Mouse (Mus musculus) liver, adult 10 weeks (tissue): ENCODE data around the gene Ankrd16. TPM values are rescaled to one million over a fixed set of nuclear protein-coding genes. Genes with fewer than 3 reads are reported as not detected.

Source experiments
- polyA plus RNA-seq: library from polyadenylated mRNA; stranded (reverse); fragments of 350-450 nt; fragmentation: Illumina TruSeq; extraction: RNeasy Lipid Tissue Mini Kit (QIAGEN cat#74804); gene quantifications from one replicate; pipeline ENCODE4 v1.2.3, GENCODE M21; 2014; ENCODE audit warnings: low read depth, low replicate concordance

The Ankrd16 gene
- polyA plus RNA-seq, result 10.7 TPM

GRCm38 (mm10) chr2:11777091-11778068, at the start of gene Ankrd16, which contains the start of gene Fbh1:
Ankrd16 (plus strand) TSS chr2:11777876.
Fbh1 (minus strand) TSS chr2:11777582.

Other genes starting within 250 kb of the Ankrd16 start
- gene Pfkfb3, start 223.8 kb upstream of the Ankrd16 start, polyA plus RNA-seq, result 2.0 TPM
- gene Rbm17, start 173.7 kb upstream of the Ankrd16 start, polyA plus RNA-seq, result 118 TPM
- gene Gm17490, start 151.6 kb upstream of the Ankrd16 start, polyA plus RNA-seq, result not detected
- 0.16 TPM for gene Il2ra, start 135.1 kb upstream of the Ankrd16 start, polyA plus RNA-seq
- 47.1 TPM for gene Il15ra, start 72.6 kb upstream of the Ankrd16 start, polyA plus RNA-seq
- gene Fbh1, start 294 bp upstream of the Ankrd16 start, polyA plus RNA-seq, result 25.5 TPM